Mouse (Mus musculus) macrophage (primary cell): ENCODE measurements around the gene Dnaaf1. TPM values are rescaled to one million over a fixed set of nuclear protein-coding genes. Genes with fewer than 3 reads are reported as not detected.

Experiments
- H3K27ac ChIP-seq: fragments of 350-480 bp; formaldehyde crosslinking; 2 replicates; pipeline ENCODE4 v1.9.0; 2021
- H3K36me3 ChIP-seq: fragments of 350-480 bp; formaldehyde crosslinking; 2 replicates; pipeline ENCODE4 v1.9.0; 2021; ENCODE audit errors: inconsistent target
- H3K4me3 ChIP-seq: fragments of 350-480 bp; formaldehyde crosslinking; 2 replicates; pipeline ENCODE4 v1.9.0; 2021; ENCODE audit errors: inconsistent target
- H3K79me2 ChIP-seq: fragments of 350-480 bp; formaldehyde crosslinking; 2 replicates; pipeline ENCODE4 v1.9.0; 2021; ENCODE audit errors: inconsistent target
- whole genome bisulfite sequencing: methylation state at CpG from one replicate; pipeline ENCODE4 v1.1.7; 2026; ENCODE audit warnings: inconsistent platforms; ENCODE audit not compliant: missing documents; 5-methylcytosine and 5-hydroxymethylcytosine counted together
- polyA plus RNA-seq: library from polyadenylated mRNA; stranded (reverse); fragments of 250-400 nt; gene quantifications from 3 replicates; pipeline ENCODE4 v1.2.4, GENCODE M21; 2018; ENCODE audit warnings: inconsistent platforms

The Dnaaf1 gene
- polyA plus RNA-seq, 1 experiment from 2014 or later: not detected

- Histone ChIP-seq H3K36me3 (no peaks in the 10 kb centered on the region), H3K4me3 (no peak overlapping the region), H3K27ac (no peak overlapping the region), H3K79me2 (no peaks in the 10 kb centered on the region)
- 58% methylated on average over 7 of the region's 7 CpGs for WGBS
Observed at GRCm38 (mm10) chr8:119639798-119640197, 64.8 kb downstream of the Dnaaf1 start.

GRCm38 (mm10) chr8:119641058-119641457, 66.0 kb downstream of the Dnaaf1 start:
- 91% methylated on average over 5 of the region's 5 CpGs for WGBS
- H3K79me2 ChIP-seq: no peaks in the 10 kb centered on the region

GRCm38 (mm10) chr8:119642960-119643359, 67.9 kb downstream of the Dnaaf1 start:
- WGBS: 80% methylated on average over 1 of the region's 1 CpGs
- no peak overlapping the region for H3K27ac ChIP-seq
- no peaks in the 10 kb centered on the region for H3K36me3 ChIP-seq
- no peaks in the 10 kb centered on the region for H3K79me2 ChIP-seq
- H3K4me3 ChIP-seq: no peak overlapping the region

More at GRCm38 (mm10) chr8:119641058-119641457, 66.0 kb downstream of the Dnaaf1 start:
- H3K4me3 ChIP-seq: no peak overlapping the region
- no peaks in the 10 kb centered on the region for H3K36me3 ChIP-seq
- no peak overlapping the region for H3K27ac ChIP-seq

- no peak overlapping the region for H3K27ac ChIP-seq
- no peak overlapping the region for H3K4me3 ChIP-seq
- no peaks in the 10 kb centered on the region for H3K36me3 ChIP-seq
- no peaks in the 10 kb centered on the region for H3K79me2 ChIP-seq
- WGBS: 96% methylated on average over 16 of the region's 17 CpGs
Observed at GRCm38 (mm10) chr8:119644429-119644960, 69.5 kb downstream of the Dnaaf1 start.

GRCm38 (mm10) chr8:119644981-119645597, 70.1 kb downstream of the Dnaaf1 start:
- no peaks in the 10 kb centered on the region for H3K36me3 ChIP-seq
- WGBS: 86% methylated on average over 18 of the region's 18 CpGs
- H3K27ac ChIP-seq: no peak overlapping the region
- no peaks in the 10 kb centered on the region for H3K79me2 ChIP-seq
- H3K4me3 ChIP-seq: no peak overlapping the region

- Histone ChIP-seq H3K27ac (no peak overlapping the region), H3K36me3 (no peaks in the 10 kb centered on the region), H3K79me2 (no peaks in the 10 kb centered on the region), H3K4me3 (no peak overlapping the region)
- 68% methylated on average over 3 of the region's 3 CpGs for WGBS
Observed at GRCm38 (mm10) chr8:119646197-119646596, 71.2 kb downstream of the Dnaaf1 start.

GRCm38 (mm10) chr8:119646846-119647245, 71.8 kb downstream of the Dnaaf1 start:
- H3K4me3 ChIP-seq: no peak overlapping the region
- 79% methylated on average over 7 of the region's 7 CpGs for WGBS

More at GRCm38 (mm10) chr8:119646846-119647245, 71.8 kb downstream of the Dnaaf1 start:
- Histone ChIP-seq H3K79me2 (no peaks in the 10 kb centered on the region), H3K36me3 (no peaks in the 10 kb centered on the region), H3K27ac (no peak overlapping the region)

Other genes with a start within 250 kb of the Dnaaf1 start
- 195 to 288 TPM (median 204 TPM) in 3 replicates for gene Hsbp1, start 230.7 kb upstream of the Dnaaf1 start, polyA plus RNA-seq
- 9.4 to 13.4 TPM (median 12.3 TPM) in 3 replicates for gene Mlycd, start 180.4 kb upstream of the Dnaaf1 start, polyA plus RNA-seq
- gene Osgin1, start 141.1 kb upstream of the Dnaaf1 start, polyA plus RNA-seq: 17.6 to 31.1 TPM (median 18.4 TPM) in 3 replicates
- gene Necab2, start 128.5 kb upstream of the Dnaaf1 start, polyA plus RNA-seq: not detected in 3 replicates
- gene Slc38a8, start 73.5 kb upstream of the Dnaaf1 start, polyA plus RNA-seq: not detected in 3 replicates
- 27.0 to 33.7 TPM (median 28.9 TPM) in 3 replicates for gene Mbtps1, start 16.5 kb upstream of the Dnaaf1 start, polyA plus RNA-seq
- gene Hsdl1, start 52 bp upstream of the Dnaaf1 start, polyA plus RNA-seq: 22.6 to 36.4 TPM (median 30.2 TPM) in 3 replicates
- gene Taf1c, start 30.0 kb downstream of the Dnaaf1 start, polyA plus RNA-seq: 2.5 to 6.5 TPM (median 6.3 TPM) in 3 replicates
- not detected in 3 replicates for gene Adad2, start 37.5 kb downstream of the Dnaaf1 start, polyA plus RNA-seq
- gene Kcng4, start 60.4 kb downstream of the Dnaaf1 start, polyA plus RNA-seq: not detected in 3 replicates
- not detected in 3 replicates for gene Wfdc1, start 91.1 kb downstream of the Dnaaf1 start, polyA plus RNA-seq
- not detected in 3 replicates for gene Atp2c2, start 124.8 kb downstream of the Dnaaf1 start, polyA plus RNA-seq
- gene Tldc1, start 203.2 kb downstream of the Dnaaf1 start, polyA plus RNA-seq: 9.6 to 10.4 TPM (median 10.1 TPM) in 3 replicates